Mouse (Mus musculus): ENCODE results near the gene Ube2m. TPM values are rescaled to one million over a fixed set of nuclear protein-coding genes. Genes with fewer than 3 reads are reported as not detected.

The Ube2m gene
- total and polyA plus RNA-seq, 2 experiments = 41.2 to 82.7 TPM

GRCm38 (mm10) chr7:12995862-12996261 lies 42.2 kb downstream of the Ube2m start:
- DNase-seq (ENCODE audit: extremely low read depth, low read depth, low spot score) = peak; percentile 97
- Histone ChIP-seq H3K4me1 (ENCODE audit: control insufficient read depth, insufficient read depth, low read length) (peaks cover 19% of the 10 kb centered on the region), H3K79me2 (ENCODE audit: control insufficient read depth, insufficient read depth, low read length) (peaks cover 7% of the 10 kb centered on the region; the same call in 1 of the 2 replicates), H3K4me3 (ENCODE audit: insufficient read depth, low read depth, low read length) (peak overlapping the region; percentile 31), H3K27ac (replicated peaks; ENCODE audit: insufficient read depth, low read depth, low read length) (peak overlapping the region; percentile 85), H3K36me3 (ENCODE audit: control insufficient read depth, insufficient read depth, low read length) (peaks cover 33% of the 10 kb centered on the region), H3K27me3 (ENCODE audit: control insufficient read depth, insufficient read depth, low read length) (no peaks in the 10 kb centered on the region), H3K9ac (ENCODE audit: low read depth, low read length) (peak overlapping the region; percentile 46)
- TF ChIP-seq CTCF (IDR thresholded peaks at IDR 0.05; ENCODE audit: low read depth, low read length) = no peak
- no peak for TF ChIP-seq POLR2A (IDR thresholded peaks at IDR 0.05; ENCODE audit: extremely low read depth, insufficient read depth, low read length)

GRCm38 (mm10) chr7:12993148-12993547 lies 44.9 kb downstream of the Ube2m start:
- no peak for TF ChIP-seq CTCF (IDR thresholded peaks at IDR 0.05; ENCODE audit: low read depth, low read length)
- no peak for TF ChIP-seq POLR2A (IDR thresholded peaks at IDR 0.05; ENCODE audit: extremely low read depth, insufficient read depth, low read length)
- WGBS = 49% methylated on average over 10 of the region's 10 CpGs
- Histone ChIP-seq H3K79me2 (ENCODE audit: control insufficient read depth, insufficient read depth, low read length) (peaks cover 8% of the 10 kb centered on the region; the same call in 1 of the 2 replicates), H3K9ac (ENCODE audit: low read depth, low read length) (no peak overlapping the region), H3K27me3 (ENCODE audit: control insufficient read depth, insufficient read depth, low read length) (no peaks in the 10 kb centered on the region), H3K4me1 (ENCODE audit: control insufficient read depth, insufficient read depth, low read length) (peaks cover 19% of the 10 kb centered on the region), H3K36me3 (ENCODE audit: control insufficient read depth, insufficient read depth, low read length) (peaks cover 56% of the 10 kb centered on the region), H3K4me3 (ENCODE audit: insufficient read depth, low read depth, low read length) (no peak overlapping the region), H3K27ac (replicated peaks; ENCODE audit: insufficient read depth, low read depth, low read length) (peak overlapping the region; percentile 56)
- peak; percentile 79 for DNase-seq (ENCODE audit: extremely low read depth, low read depth, low spot score)

- H3K27me3 ChIP-seq (ENCODE audit: control insufficient read depth, insufficient read depth, low read length) = no peaks in the 10 kb centered on the region
- 15% methylated on average over 3 of the region's 3 CpGs for WGBS
- H3K4me1 ChIP-seq (ENCODE audit: control insufficient read depth, insufficient read depth, low read length) = peaks cover 19% of the 10 kb centered on the region
- H3K27ac ChIP-seq (replicated peaks; ENCODE audit: insufficient read depth, low read depth, low read length) = peak overlapping the region; percentile 56; the same call in 1 of the 2 replicates
- no peak for TF ChIP-seq CTCF (IDR thresholded peaks at IDR 0.05; ENCODE audit: low read depth, low read length)
- peaks cover 4% of the 10 kb centered on the region; the same call in 1 of the 2 replicates for H3K79me2 ChIP-seq (ENCODE audit: control insufficient read depth, insufficient read depth, low read length)
- no peak for DNase-seq (ENCODE audit: extremely low read depth, low read depth, low spot score)
- no peak overlapping the region for H3K9ac ChIP-seq (ENCODE audit: low read depth, low read length)
- H3K36me3 ChIP-seq (ENCODE audit: control insufficient read depth, insufficient read depth, low read length) = peaks cover 63% of the 10 kb centered on the region
- H3K4me3 ChIP-seq (ENCODE audit: insufficient read depth, low read depth, low read length) = no peak overlapping the region
Observed at GRCm38 (mm10) chr7:12992222-12992621, 45.9 kb downstream of the Ube2m start.

DNA sequence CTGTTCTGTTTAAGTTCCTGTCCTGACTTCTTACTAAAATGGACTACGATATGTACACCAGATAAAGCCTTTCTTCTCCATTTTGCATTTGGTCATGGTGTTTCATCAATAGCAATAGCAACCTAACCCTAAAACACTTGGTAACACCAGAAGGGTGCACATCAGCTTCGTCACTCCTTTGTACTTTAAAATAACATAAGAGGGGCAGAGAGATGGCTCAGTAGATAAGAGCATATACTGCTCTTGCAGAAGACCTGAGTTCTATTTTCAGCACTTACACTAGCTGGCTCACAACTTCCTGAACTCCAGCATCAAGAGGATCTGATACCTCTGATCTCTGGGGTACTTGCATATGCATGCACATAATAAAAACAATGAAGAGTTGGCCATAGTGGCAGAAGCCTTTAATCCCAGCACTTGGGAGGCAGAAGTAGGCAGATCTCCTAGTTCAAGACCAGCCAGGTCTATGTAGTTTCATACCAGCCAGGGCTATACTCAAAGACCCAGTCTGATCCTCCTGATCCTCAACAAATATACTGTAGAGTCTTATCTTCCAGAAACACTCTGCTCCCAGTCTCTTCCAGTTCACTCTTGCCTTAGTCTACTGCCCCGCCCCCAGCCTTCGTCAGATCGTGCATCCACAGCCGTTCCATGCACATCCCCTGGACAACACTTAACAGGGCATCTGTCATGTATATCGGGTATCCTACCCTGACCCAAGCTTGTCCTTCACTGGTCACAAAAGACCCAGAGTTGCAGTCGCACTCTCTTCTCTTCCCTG lies 50.5 kb downstream of the Ube2m start:
- Histone ChIP-seq H3K36me3 (ENCODE audit: control insufficient read depth, insufficient read depth, low read length) (peaks cover 58% of the 10 kb centered on the region), H3K79me2 (ENCODE audit: control insufficient read depth, insufficient read depth, low read length) (0 out of 2 replicates have a peak, but pooled peaks cover 4% of the 10 kb centered on the region), H3K9ac (ENCODE audit: low read depth, low read length) (no peak overlapping the region), H3K27ac (replicated peaks; ENCODE audit: insufficient read depth, low read depth, low read length) (no peak overlapping the region), H3K4me3 (ENCODE audit: insufficient read depth, low read depth, low read length) (no peak overlapping the region), H3K4me1 (ENCODE audit: control insufficient read depth, insufficient read depth, low read length) (peaks cover 14% of the 10 kb centered on the region), H3K27me3 (ENCODE audit: control insufficient read depth, insufficient read depth, low read length) (no peaks in the 10 kb centered on the region)
- TF ChIP-seq CTCF (IDR thresholded peaks at IDR 0.05; ENCODE audit: low read depth, low read length) (no peak), POLR2A (IDR thresholded peaks at IDR 0.05; ENCODE audit: extremely low read depth, insufficient read depth, low read length) (no peak)
- no peak for DNase-seq (ENCODE audit: extremely low read depth, low read depth, low spot score)
- WGBS = 83% methylated on average over 8 of the region's 8 CpGs

DNA sequence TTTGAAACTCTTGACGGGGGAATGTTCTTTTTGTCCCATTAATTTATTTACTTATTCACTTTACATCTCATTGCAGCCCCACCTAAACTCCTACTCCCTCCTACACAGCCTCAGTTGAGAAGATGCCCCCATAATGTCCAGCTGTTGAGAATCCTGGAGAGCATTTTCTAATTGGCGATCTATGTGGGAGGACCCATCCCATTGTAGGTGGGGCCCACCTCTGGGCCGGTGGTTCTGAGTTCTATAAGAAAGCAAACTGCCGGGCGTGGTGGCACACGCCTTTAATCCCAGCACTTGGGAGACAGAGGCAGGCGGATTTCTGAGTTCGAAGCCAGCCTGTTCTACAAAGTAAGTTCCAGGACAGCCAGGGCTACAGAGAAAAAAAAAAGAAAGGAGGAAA lies 51.2 kb downstream of the Ube2m start:
- Histone ChIP-seq H3K36me3 (ENCODE audit: control insufficient read depth, insufficient read depth, low read length) (peaks cover 51% of the 10 kb centered on the region), H3K4me3 (ENCODE audit: insufficient read depth, low read depth, low read length) (no peak overlapping the region), H3K27ac (replicated peaks; ENCODE audit: insufficient read depth, low read depth, low read length) (no peak overlapping the region), H3K4me1 (ENCODE audit: control insufficient read depth, insufficient read depth, low read length) (peaks cover 15% of the 10 kb centered on the region), H3K79me2 (ENCODE audit: control insufficient read depth, insufficient read depth, low read length) (0 out of 2 replicates have a peak, but pooled peaks cover 4% of the 10 kb centered on the region), H3K9ac (ENCODE audit: low read depth, low read length) (no peak overlapping the region), H3K27me3 (ENCODE audit: control insufficient read depth, insufficient read depth, low read length) (no peaks in the 10 kb centered on the region)
- 89% methylated on average over 8 of the region's 8 CpGs for WGBS
- TF ChIP-seq CTCF (IDR thresholded peaks at IDR 0.05; ENCODE audit: low read depth, low read length) (no peak), POLR2A (IDR thresholded peaks at IDR 0.05; ENCODE audit: extremely low read depth, insufficient read depth, low read length) (no peak)
- DNase-seq (ENCODE audit: extremely low read depth, low read depth, low spot score) = no peak

DNA sequence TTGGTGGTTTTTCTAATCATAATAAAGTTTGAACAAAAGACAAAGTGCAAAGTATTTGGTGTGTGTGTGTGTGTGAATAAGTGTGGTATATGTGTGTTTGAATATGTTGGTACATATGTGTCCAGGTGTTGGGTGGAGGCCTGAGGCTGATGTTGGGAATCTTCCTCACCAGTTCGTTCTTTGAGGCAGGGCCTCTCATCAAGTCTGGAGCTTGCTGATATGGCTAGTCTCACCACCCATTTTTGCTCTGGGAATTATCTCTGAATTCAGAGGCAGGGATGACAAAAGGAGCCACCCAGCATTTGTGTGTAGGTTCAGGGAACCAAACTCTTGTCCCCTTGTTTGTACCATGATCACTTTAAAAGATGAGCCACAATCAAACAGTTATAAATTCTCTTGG lies 52.4 kb downstream of the Ube2m start:
- H3K36me3 ChIP-seq (ENCODE audit: control insufficient read depth, insufficient read depth, low read length) = peaks cover 41% of the 10 kb centered on the region
- H3K79me2 ChIP-seq (ENCODE audit: control insufficient read depth, insufficient read depth, low read length) = no peaks in the 10 kb centered on the region
- H3K4me3 ChIP-seq (ENCODE audit: insufficient read depth, low read depth, low read length) = no peak overlapping the region
- 89% methylated on average over 1 of the region's 1 CpGs for WGBS
- no peak overlapping the region for H3K9ac ChIP-seq (ENCODE audit: low read depth, low read length)
- DNase-seq (ENCODE audit: extremely low read depth, low read depth, low spot score) = no peak
- TF ChIP-seq POLR2A (IDR thresholded peaks at IDR 0.05; ENCODE audit: extremely low read depth, insufficient read depth, low read length) = no peak
- peak overlapping the region; percentile 43; the same call in 1 of the 2 replicates for H3K27ac ChIP-seq (replicated peaks; ENCODE audit: insufficient read depth, low read depth, low read length)
- peaks cover 11% of the 10 kb centered on the region for H3K4me1 ChIP-seq (ENCODE audit: control insufficient read depth, insufficient read depth, low read length)
- H3K27me3 ChIP-seq (ENCODE audit: control insufficient read depth, insufficient read depth, low read length) = no peaks in the 10 kb centered on the region

Other genes with a start within 250 kb of the Ube2m start
- 0.27 TPM in 1 of 2 replicates, not detected in the other for gene Zscan18, start 234.6 kb downstream of the Ube2m start, total RNA-seq (2014; rRNA removed)
- 0.05 TPM in 1 of 2 replicates, not detected in the other for gene Zscan18, start 234.6 kb downstream of the Ube2m start, polyA plus RNA-seq (2012; rRNA removed)
- gene Zfp329, start 219.4 kb downstream of the Ube2m start, total RNA-seq (2014; rRNA removed) = 1.8 and 2.0 TPM in 2 replicates
- gene Zfp329, start 219.4 kb downstream of the Ube2m start, polyA plus RNA-seq (2012; rRNA removed) = 0.29 and 0.50 TPM in 2 replicates
- gene Zfp110, start 203.5 kb downstream of the Ube2m start, total RNA-seq (2014; rRNA removed) = 22.2 and 25.0 TPM in 2 replicates
- 6.1 and 9.7 TPM in 2 replicates for gene Zfp110, start 203.5 kb downstream of the Ube2m start, polyA plus RNA-seq (2012; rRNA removed)
- 1.7 and 2.1 TPM in 2 replicates for gene Zfp128, start 157.1 kb downstream of the Ube2m start, total RNA-seq (2014; rRNA removed)
- 0.46 and 0.58 TPM in 2 replicates for gene Zfp128, start 157.1 kb downstream of the Ube2m start, polyA plus RNA-seq (2012; rRNA removed)
- gene Zscan22, start 140.5 kb downstream of the Ube2m start, total RNA-seq (2014; rRNA removed) = 1.2 and 1.5 TPM in 2 replicates
- gene Zscan22, start 140.5 kb downstream of the Ube2m start, polyA plus RNA-seq (2012; rRNA removed) = 5.7 and 6.6 TPM in 2 replicates
- 773 and 998 TPM in 2 replicates for gene Rps5, start 116.0 kb downstream of the Ube2m start, total RNA-seq (2014; rRNA removed)
- gene Rps5, start 116.0 kb downstream of the Ube2m start, polyA plus RNA-seq (2012; rRNA removed) = 789 and 798 TPM in 2 replicates
- 0.09 and 0.47 TPM in 2 replicates for gene Rnf225, start 110.9 kb downstream of the Ube2m start, total RNA-seq (2014; rRNA removed)
- 0.45 and 0.65 TPM in 2 replicates for gene Rnf225, start 110.9 kb downstream of the Ube2m start, polyA plus RNA-seq (2012; rRNA removed)
- 3.9 and 4.1 TPM in 2 replicates for gene Zfp324, start 72.4 kb downstream of the Ube2m start, total RNA-seq (2014; rRNA removed)
- 3.4 and 5.2 TPM in 2 replicates for gene Zfp324, start 72.4 kb downstream of the Ube2m start, polyA plus RNA-seq (2012; rRNA removed)
- gene Zfp446, start 60.4 kb downstream of the Ube2m start, total RNA-seq (2014; rRNA removed) = 1.3 and 1.4 TPM in 2 replicates
- gene Zfp446, start 60.4 kb downstream of the Ube2m start, polyA plus RNA-seq (2012; rRNA removed) = 1.9 and 3.6 TPM in 2 replicates
- gene Slc27a5, start 40.1 kb downstream of the Ube2m start, total RNA-seq (2014; rRNA removed) = 1,289 and 1,401 TPM in 2 replicates
- 1,497 and 1,713 TPM in 2 replicates for gene Slc27a5, start 40.1 kb downstream of the Ube2m start, polyA plus RNA-seq (2012; rRNA removed)
- gene Trim28, start 39.2 kb downstream of the Ube2m start, total RNA-seq (2014; rRNA removed) = 67.7 and 69.4 TPM in 2 replicates
- gene Trim28, start 39.2 kb downstream of the Ube2m start, polyA plus RNA-seq (2012; rRNA removed) = 98.0 and 114 TPM in 2 replicates
- 0.28 and 1.2 TPM in 2 replicates for gene Zbtb45, start 28.2 kb downstream of the Ube2m start, total RNA-seq (2014; rRNA removed)
- gene Zbtb45, start 28.2 kb downstream of the Ube2m start, polyA plus RNA-seq (2012; rRNA removed) = 4.5 TPM in 2 replicates
- 109 and 149 TPM in 2 replicates for gene Chmp2a, start 3.5 kb downstream of the Ube2m start, total RNA-seq (2014; rRNA removed)
- 62.8 and 76.5 TPM in 2 replicates for gene Chmp2a, start 3.5 kb downstream of the Ube2m start, polyA plus RNA-seq (2012; rRNA removed)
- 0.18 and 0.40 TPM in 2 replicates for gene Mzf1, start 16.5 kb upstream of the Ube2m start, total RNA-seq (2014; rRNA removed)
- 0.41 and 0.54 TPM in 2 replicates for gene Mzf1, start 16.5 kb upstream of the Ube2m start, polyA plus RNA-seq (2012; rRNA removed)
- gene Vmn1r85, start 56.9 kb upstream of the Ube2m start, total RNA-seq (2014; rRNA removed) = not detected in 2 replicates
- not detected in 2 replicates for gene Vmn1r85, start 56.9 kb upstream of the Ube2m start, polyA plus RNA-seq (2012; rRNA removed)
- not detected in 2 replicates for gene Vmn1r86, start 81.6 kb upstream of the Ube2m start, total RNA-seq (2014; rRNA removed)
- not detected in 2 replicates for gene Vmn1r86, start 81.6 kb upstream of the Ube2m start, polyA plus RNA-seq (2012; rRNA removed)
- not detected in 2 replicates for gene Vmn1r87, start 101.9 kb upstream of the Ube2m start, total RNA-seq (2014; rRNA removed)
- not detected in 2 replicates for gene Vmn1r87, start 101.9 kb upstream of the Ube2m start, polyA plus RNA-seq (2012; rRNA removed)
- gene Vmn1r88, start 121.3 kb upstream of the Ube2m start, total RNA-seq (2014; rRNA removed) = not detected in 2 replicates
- gene Vmn1r88, start 121.3 kb upstream of the Ube2m start, polyA plus RNA-seq (2012; rRNA removed) = not detected in 2 replicates
- gene Vmn1r89, start 174.7 kb upstream of the Ube2m start, total RNA-seq (2014; rRNA removed) = not detected in 2 replicates
- gene Vmn1r89, start 174.7 kb upstream of the Ube2m start, polyA plus RNA-seq (2012; rRNA removed) = not detected in 2 replicates
- 1.3 and 3.2 TPM in 2 replicates for gene Lig1, start 239.0 kb upstream of the Ube2m start, total RNA-seq (2014; rRNA removed)
- 1.4 and 1.6 TPM in 2 replicates for gene Lig1, start 239.0 kb upstream of the Ube2m start, polyA plus RNA-seq (2012; rRNA removed)
- gene Zswim9, start 240.4 kb upstream of the Ube2m start, total RNA-seq (2014; rRNA removed) = 3.1 TPM in 2 replicates
- 1.0 and 1.5 TPM in 2 replicates for gene Zswim9, start 240.4 kb upstream of the Ube2m start, polyA plus RNA-seq (2012; rRNA removed)

Measured in liver, adult 2 months (tissue).